Mouse (Mus musculus) induced T-regulatory cell, adult 2 months (primary cell): ENCODE results near the gene Tuba1c.

ENCODE experiments used
- DNase-seq: peaks from one replicate; pipeline ENCODE4 v3.0.0-alpha.2; 2012; ENCODE audit warnings: low read depth

The Tuba1c gene

GRCm38 (mm10) chr15:99029619-99030584 lies at the start of gene Tuba1c:
Gene Tuba1c, plus strand, starts transcription at chr15:99029891.
- peak; percentile 98 for DNase-seq

GRCm38 (mm10) chr15:98980012-98980614 lies 49.6 kb upstream of the Tuba1c start:
- no peak for DNase-seq

- no peak for DNase-seq
These were observed 47.6 kb upstream of the Tuba1c start for GRCm38 (mm10) chr15:98982100-98982499.

- DNase-seq = no peak
These were observed 46.1 kb upstream of the Tuba1c start for GRCm38 (mm10) chr15:98983431-98984081.

GRCm38 (mm10) chr15:98984681-98985080 lies 45.0 kb upstream of the Tuba1c start:
- no peak for DNase-seq

- DNase-seq = peak; percentile 93
These were observed 44.3 kb upstream of the Tuba1c start for GRCm38 (mm10) chr15:98985240-98985981.

- peak; percentile 59 for DNase-seq
These were observed 43.5 kb upstream of the Tuba1c start for GRCm38 (mm10) chr15:98985982-98986715.

GRCm38 (mm10) chr15:98987077-98987630 lies 42.5 kb upstream of the Tuba1c start:
- no peak for DNase-seq

- DNase-seq = no peak
These were observed 42.0 kb upstream of the Tuba1c start for GRCm38 (mm10) chr15:98987661-98988181.

GRCm38 (mm10) chr15:98988787-98989186 lies 40.9 kb upstream of the Tuba1c start:
- DNase-seq = no peak

GRCm38 (mm10) chr15:98989701-98990430 lies 39.8 kb upstream of the Tuba1c start:
- DNase-seq = no peak

GRCm38 (mm10) chr15:98990669-98991539 lies 38.8 kb upstream of the Tuba1c start:
- DNase-seq = no peak

- DNase-seq = no peak
These were observed 38.1 kb upstream of the Tuba1c start for GRCm38 (mm10) chr15:98991540-98992050.

GRCm38 (mm10) chr15:98992086-98992912 lies 37.4 kb upstream of the Tuba1c start:
- peak; percentile 83 for DNase-seq

GRCm38 (mm10) chr15:98993093-98993793 lies 36.4 kb upstream of the Tuba1c start:
- peak; percentile 94 for DNase-seq

GRCm38 (mm10) chr15:98993865-98994264 lies 35.8 kb upstream of the Tuba1c start:
- DNase-seq = peak; percentile 95

GRCm38 (mm10) chr15:98994957-98995520 lies 34.7 kb upstream of the Tuba1c start:
- DNase-seq = no peak
